Mouse (Mus musculus) layer of hippocampus, postnatal 25 days (tissue): ENCODE data around the gene 1700102P08Rik. TPM values are rescaled to one million over a fixed set of nuclear protein-coding genes. Genes with fewer than 3 reads are reported as not detected.

Experiments
- DNase-seq, 2 experiments: peaks; one replicate each; pipeline ENCODE4 v3.0.0; 2022; ENCODE audit warnings: mixed read lengths in 2 of 2, low spot score in 1 of 2; ENCODE audit errors: extremely low spot score in 1 of 2
- total RNA-seq, 2 experiments: library from RNA; stranded (reverse); gene quantifications; 2 replicates each; pipeline ENCODE4 v1.2.3; 2021

Gene 1700102P08Rik
- total RNA-seq, 2 experiments from 2014 or later = 1.4 to 2.4 TPM

- DNase-seq = no peak
These were observed 64.3 kb downstream of the 1700102P08Rik start for GRCm38 (mm10) chr9:108456953-108457352.

DNA sequence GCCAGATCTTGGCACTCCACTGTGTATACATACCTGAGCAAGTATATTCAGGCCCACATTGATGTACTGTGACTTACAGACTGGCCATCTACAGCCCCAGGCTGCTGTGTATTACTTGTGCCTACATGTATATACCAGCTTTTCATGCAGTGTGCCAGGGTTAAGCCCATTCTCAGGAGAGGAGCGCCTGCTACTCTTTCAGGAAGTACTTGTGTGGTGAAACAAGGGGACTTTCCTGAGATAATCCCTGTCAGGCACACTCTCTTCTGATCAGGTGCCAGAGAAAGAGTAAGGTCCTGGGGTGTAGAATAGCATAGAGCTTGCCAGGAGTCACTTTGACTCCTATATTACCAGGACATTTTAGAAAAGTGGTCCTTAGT lies 67.3 kb downstream of the 1700102P08Rik start:
- no peak for DNase-seq

Other genes with a start within 250 kb of the 1700102P08Rik start
- 100 to 1,000 TPM; 190 to 242 TPM for gene Bsn, start 202.4 kb upstream of the 1700102P08Rik start, total RNA-seq
- gene Dag1, start 128.8 kb upstream of the 1700102P08Rik start, total RNA-seq = 10 to 100 TPM; 90.4 to 95.2 TPM
- 100 to 1,000 TPM in 1 of 2 experiments, 10 to 100 TPM in 1; 93.0 to 121 TPM for gene Nicn1, start 102.4 kb upstream of the 1700102P08Rik start, total RNA-seq
- gene Amt, start 96.0 kb upstream of the 1700102P08Rik start, total RNA-seq = 10 to 100 TPM; 28.5 to 31.6 TPM
- 100 to 1,000 TPM; 167 to 187 TPM for gene Rhoa, start 86.7 kb upstream of the 1700102P08Rik start, total RNA-seq
- gene Tcta, start 86.6 kb upstream of the 1700102P08Rik start, total RNA-seq = 10 to 100 TPM; 36.0 to 37.9 TPM
- gene Gpx1, start 53.9 kb upstream of the 1700102P08Rik start, total RNA-seq = 10 to 100 TPM; 64.8 to 76.7 TPM
- gene Usp4, start 45.0 kb upstream of the 1700102P08Rik start, total RNA-seq = 100 to 1,000 TPM; 102 to 108 TPM
- under 1 TPM; 0.10 to 0.16 TPM for gene Ccdc36, start 35.7 kb downstream of the 1700102P08Rik start, total RNA-seq
- gene BC048562, start 43.7 kb downstream of the 1700102P08Rik start, total RNA-seq = not detected
- gene Ccdc71, start 67.7 kb downstream of the 1700102P08Rik start, total RNA-seq = 10 to 100 TPM; 28.4 to 41.1 TPM
- 10 to 100 TPM; 17.6 to 21.3 TPM for gene Klhdc8b, start 68.8 kb downstream of the 1700102P08Rik start, total RNA-seq
- gene Lamb2, start 86.9 kb downstream of the 1700102P08Rik start, total RNA-seq = 10 to 100 TPM; 25.9 to 27.8 TPM
- gene Usp19, start 97.8 kb downstream of the 1700102P08Rik start, total RNA-seq = 100 to 1,000 TPM; 127 to 155 TPM
- gene Qars, start 114.9 kb downstream of the 1700102P08Rik start, total RNA-seq = 10 to 100 TPM; 76.6 to 82.5 TPM
- 100 to 1,000 TPM; 133 to 142 TPM for gene Qrich1, start 124.0 kb downstream of the 1700102P08Rik start, total RNA-seq
- gene Impdh2, start 167.5 kb downstream of the 1700102P08Rik start, total RNA-seq = 10 to 100 TPM; 60.1 to 62.8 TPM
- gene Ndufaf3, start 174.6 kb downstream of the 1700102P08Rik start, total RNA-seq = 10 to 100 TPM; 54.3 to 70.4 TPM
- gene Dalrd3, start 177.1 kb downstream of the 1700102P08Rik start, total RNA-seq = 100 to 1,000 TPM in 1 of 2 experiments, 10 to 100 TPM in 1; 95.4 to 107 TPM
- 100 to 1,000 TPM; 116 to 134 TPM for gene Wdr6, start 185.9 kb downstream of the 1700102P08Rik start, total RNA-seq
- 10 to 100 TPM; 92.0 to 97.8 TPM for gene P4htm, start 204.9 kb downstream of the 1700102P08Rik start, total RNA-seq